Mouse (Mus musculus): ENCODE measurements around the gene Rarb. TPM values are rescaled to one million over a fixed set of nuclear protein-coding genes. Genes with fewer than 3 reads are reported as not detected.

The Rarb gene
- total RNA-seq, 2 experiments from 2014 or later: 21.4 to 23.0 TPM

DNA sequence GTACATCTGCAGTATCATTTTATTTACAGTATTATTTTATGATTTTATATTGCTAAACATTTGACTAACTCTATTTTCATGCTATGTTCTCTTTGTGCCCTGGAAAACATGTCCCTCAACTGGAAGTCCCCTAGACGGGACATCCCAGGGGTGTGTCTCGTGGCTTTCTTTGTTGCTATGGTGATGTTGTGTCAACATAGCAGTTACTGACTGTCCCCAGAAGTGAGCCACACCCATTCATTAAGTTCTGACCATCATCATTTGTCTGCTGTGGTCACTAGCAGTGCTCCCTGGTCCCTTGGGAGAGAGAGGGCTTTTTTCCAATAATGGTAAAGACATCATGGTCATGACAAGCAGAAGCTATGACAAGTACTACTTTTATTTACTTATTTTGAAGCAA, 274.0 kb downstream of the Rarb start:
- no peak for DNase-seq (ENCODE audit: low spot score in 2 of 2)

DNA sequence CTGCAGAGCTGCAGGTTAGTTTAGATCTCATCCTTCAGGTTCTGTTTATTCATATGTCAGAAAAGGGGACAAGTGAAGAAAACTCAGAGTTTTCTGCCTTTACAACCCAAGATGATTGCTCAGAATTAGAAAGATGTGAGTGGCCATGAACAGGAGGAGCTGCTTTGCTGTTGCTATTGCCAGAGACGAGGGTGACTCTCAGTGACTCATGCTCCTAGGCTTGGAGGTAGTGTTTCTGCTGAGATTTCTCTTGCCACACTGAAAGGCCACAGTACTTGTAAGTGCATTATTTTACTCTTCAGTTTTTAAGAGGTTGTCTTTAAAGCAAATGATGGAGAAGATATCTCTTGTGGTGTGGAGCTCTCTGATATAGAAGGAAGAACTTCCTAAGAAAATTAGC, 277.3 kb downstream of the Rarb start:
- DNase-seq (ENCODE audit: low spot score in 2 of 2): no peak

DNA sequence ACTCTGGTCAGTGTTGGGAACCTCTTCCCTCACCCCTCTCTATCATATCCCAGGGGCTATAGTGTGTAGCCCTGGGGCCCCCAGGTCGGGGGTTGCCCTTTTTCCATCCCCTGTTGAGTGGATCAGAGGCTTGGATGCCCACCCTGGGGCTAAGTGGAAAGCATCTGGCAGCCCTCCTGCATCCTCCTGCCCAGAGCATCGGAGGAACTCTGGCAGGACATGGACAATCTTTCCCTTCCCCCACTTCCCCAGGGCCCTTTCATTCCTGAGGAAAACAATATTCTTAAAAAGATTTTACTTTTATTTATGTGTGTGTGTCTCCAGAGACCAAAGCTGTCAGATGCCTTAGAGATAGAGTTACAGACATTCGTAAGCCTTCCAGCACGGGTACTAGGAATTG, 281.5 kb downstream of the Rarb start:
- DNase-seq (ENCODE audit: low spot score in 2 of 2): no peak

DNA sequence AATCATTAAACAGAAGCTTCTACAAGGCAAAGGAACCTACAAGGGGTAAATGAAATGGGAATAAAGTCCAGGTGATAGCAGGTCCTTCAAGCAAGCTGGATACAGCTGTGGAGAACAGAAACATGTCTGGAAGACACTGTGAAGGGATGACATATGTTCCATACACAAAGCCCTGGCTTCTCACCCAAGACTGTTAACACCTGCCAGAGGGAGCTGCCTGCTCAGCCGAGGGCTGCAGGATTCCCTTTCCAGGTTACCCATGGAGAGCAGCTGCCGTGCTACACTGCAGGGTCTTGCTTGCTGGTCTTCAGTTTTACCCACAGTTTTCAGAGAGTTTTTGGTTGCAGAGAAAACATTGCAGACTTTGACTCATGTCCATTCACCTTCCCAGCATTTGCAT, 290.3 kb downstream of the Rarb start:
- DNase-seq (ENCODE audit: low spot score in 2 of 2): no peak

DNA sequence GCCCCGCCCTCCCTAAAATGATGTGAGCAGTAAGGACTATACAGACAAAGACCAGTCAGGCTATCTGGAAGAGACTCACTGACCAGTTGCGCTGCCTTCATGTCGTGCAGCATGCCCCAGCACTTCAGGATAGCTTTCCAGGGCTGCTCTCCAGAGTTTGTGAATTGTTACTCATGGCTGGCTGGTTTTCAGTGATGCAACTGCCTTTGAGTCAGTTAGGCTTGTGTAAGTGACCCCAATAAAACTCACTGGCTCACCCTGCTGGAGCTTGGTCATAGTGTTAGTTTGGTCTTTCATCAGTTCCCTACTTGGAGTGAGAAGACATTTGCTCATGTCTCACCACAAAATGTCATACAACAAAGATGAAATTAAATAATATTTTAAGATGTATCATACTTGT, 292.8 kb downstream of the Rarb start:
- peak; percentile 5 to 10 for DNase-seq (ENCODE audit: low spot score in 2 of 2)

DNA sequence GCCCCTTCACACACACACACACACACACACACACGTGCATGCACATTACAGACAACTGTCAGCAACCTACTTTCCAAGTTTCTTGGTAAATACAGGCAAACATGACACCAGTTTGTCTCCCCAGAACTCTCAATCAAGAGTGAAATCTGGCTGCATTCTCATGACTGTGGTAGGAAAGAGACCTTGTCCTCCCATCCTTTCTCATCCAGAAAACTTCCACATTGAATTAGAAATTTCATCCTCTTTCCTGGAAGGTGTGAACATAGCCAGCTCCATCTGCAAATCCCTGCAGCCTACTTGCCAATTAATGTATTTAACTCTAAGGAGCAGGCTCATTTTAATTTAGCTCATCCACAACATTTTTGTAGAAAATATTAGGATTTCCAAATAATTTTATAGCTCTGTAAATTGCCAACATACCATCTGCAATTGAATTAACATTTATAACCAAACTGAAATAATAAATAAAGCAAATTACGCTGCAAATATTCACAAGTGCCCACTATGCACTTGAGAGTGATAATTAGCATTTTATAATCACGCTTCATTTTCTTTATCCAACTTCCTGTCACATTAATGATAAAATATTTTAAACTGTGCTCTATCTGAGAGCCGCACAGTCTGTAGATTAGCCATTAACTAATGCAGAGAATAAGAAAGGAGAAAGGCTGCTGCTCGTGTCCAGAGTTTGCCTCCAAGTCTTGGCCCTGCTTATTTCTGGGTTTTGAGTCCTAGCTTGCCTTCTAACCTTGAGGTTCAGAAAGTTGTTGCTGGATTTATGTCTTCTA, 293.6 kb downstream of the Rarb start:
- DNase-seq (ENCODE audit: low spot score in 2 of 2): no peak

DNA sequence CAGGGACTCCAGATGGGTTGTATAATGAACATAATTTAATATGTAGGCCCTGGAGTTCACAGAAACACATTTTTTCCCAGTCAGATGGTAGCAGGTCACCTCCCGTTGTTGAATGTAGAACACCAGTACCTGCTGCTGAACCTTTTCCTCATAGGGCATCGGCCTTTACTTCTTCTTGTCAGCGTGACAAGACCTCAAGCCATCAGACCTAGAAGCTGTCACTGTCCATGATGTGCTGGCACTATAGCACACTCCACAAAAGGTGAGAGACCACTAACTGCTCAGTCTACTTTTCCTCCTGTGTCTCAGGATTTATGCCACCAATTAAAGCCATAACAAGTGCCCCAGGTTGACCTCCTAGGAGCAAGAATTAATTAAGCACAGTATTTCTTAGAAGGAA, 296.1 kb downstream of the Rarb start:
- no peak for DNase-seq (ENCODE audit: low spot score in 2 of 2)

DNA sequence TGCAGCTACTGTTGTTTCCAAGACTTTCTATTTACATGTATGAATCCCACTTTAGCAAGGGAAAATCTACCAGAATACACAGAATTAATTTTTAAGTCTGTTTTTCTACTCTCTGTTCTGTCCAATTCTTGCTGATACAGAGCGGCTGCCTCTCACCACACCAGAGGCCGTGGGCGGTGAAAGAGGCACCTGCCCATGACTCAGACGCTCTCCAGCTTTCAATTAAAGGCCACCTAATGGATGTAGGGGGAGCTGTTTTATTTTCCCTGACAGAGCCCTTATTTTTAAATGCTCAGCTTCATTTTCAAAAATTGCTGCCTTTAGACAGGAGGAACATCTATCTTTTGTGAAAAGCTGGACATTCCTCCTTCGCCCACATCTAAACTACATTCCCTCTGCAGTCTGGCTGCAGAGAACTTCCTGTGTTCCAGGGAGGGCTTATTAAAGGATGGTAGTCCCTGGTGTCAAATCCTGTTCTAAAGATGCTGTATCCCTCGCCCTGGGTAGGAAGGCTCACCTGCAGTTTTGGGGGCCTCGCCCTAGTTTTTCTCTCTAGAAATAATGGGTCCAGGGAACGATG, 299.3 kb downstream of the Rarb start:
- DNase-seq (ENCODE audit: low spot score in 2 of 2): no peak

DNA sequence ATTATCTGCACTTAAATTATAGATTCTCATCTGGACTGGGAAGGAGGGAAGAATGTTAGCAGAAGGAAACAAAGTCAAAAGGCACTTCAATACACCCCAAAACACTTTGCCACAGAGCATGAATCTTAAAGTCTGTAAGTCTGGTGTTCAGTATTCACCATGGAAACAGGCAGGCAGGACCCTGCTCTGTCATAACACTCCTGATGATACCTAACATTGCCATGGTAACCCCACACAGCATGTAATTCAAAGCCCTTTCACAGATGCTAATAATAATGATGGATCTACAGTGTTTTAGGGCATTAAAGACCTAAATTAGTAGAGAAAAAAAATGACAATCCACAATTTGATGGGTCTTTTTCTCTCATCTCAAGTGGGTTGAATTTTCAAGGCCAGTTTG, 301.0 kb downstream of the Rarb start:
- DNase-seq (ENCODE audit: low spot score in 2 of 2): no peak

DNA sequence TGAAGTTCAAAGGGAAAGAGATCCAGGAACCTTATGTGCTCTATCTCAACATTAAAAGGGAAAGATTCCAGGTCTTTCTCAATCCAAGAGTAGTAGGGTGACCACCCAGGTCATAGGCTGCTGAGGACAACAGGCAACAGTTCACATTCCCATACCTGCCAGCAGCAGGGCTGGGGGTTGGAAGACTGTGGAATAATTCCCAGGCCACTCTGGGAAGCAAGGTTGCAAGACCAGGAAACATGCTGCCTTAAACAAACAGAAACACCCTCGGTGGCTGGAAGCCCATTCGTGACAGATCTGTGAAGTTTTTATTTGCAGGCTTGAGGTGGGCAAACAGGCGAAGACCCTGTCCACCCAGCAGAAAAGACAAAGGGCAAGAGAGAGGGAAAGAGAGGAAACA, 303.2 kb downstream of the Rarb start:
- no peak for DNase-seq (ENCODE audit: low spot score in 2 of 2)

DNA sequence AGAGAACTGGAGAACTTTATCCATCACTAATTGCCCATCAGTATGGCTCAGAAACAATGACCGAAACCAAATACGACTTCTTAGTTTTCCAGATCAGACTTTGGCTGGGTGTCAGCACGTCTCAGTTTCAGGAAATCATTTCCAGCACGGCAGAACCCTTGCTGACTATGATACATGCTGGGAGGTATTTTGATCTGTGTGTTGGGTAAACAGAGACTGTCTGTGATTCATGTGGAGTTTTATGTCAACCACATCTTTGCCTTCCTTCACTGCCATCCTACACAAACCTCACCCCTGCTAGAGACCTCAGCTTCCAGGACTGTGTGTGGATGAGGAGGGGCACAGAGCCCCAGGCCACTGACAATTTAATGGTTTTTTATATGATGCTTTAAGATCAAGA, 308.4 kb downstream of the Rarb start:
- DNase-seq (ENCODE audit: low spot score in 2 of 2): no peak

DNA sequence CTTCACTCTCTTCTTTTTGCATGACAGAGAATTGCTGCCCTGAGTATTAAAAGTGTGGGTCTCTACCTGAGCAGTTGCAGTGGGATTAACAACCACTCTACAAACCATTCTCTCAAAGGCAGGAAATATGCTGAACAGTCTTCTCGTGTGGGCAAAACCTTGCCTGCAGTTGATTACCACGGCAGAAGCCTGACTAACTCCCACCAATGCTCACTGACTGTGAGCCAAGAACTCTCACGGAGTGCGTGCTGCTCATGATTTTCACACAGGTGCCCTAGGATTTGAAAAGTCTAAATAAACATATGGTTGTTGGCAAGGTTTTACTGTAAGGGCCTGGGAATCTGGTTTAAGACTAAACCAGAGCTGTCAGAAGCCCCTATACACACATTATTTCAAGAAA, 309.1 kb downstream of the Rarb start:
- DNase-seq (ENCODE audit: low spot score in 2 of 2): no peak

DNA sequence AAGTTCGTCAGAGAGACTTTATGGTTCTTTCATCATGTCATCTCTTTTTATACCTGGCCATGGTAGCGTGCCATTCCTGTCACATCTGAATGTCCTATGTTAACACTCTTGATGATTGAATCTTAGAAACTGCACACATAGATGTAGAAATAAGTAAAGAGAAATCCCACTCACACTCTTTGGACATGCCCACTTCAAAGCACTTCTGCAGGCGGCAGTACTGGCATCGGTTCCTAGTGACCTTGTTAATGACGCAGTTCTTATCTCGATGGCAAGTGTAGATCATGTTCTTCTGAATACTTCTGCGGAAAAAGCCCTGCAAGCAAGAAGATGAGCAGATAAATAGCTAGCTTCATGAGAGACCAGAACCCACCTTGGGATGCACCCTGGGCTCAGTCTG, 310.2 kb downstream of the Rarb start:
- no peak for DNase-seq (ENCODE audit: low spot score in 2 of 2)

DNA sequence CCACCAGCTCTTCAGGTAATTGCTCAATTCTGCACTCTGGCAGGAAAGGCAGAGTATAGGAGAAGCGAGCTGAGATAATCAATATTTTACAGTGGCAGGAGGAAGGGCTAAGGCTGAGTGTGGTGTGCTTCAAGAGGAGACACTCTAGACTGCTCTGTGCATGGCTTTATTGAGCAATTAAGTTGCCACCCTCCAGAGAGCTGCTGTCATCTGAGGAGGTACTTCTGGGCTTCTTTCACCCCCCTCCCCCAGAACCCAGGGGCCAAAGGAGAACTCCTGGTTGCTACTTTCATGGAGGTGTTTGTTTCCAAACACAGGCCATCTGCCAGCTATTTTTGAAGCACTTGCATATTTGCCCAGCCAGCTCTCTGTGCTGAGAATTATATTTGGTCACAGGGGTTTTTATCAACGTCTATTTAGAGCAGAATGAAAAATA, 321.7 kb downstream of the Rarb start:
- no peak for DNase-seq (ENCODE audit: low spot score in 2 of 2)

DNA sequence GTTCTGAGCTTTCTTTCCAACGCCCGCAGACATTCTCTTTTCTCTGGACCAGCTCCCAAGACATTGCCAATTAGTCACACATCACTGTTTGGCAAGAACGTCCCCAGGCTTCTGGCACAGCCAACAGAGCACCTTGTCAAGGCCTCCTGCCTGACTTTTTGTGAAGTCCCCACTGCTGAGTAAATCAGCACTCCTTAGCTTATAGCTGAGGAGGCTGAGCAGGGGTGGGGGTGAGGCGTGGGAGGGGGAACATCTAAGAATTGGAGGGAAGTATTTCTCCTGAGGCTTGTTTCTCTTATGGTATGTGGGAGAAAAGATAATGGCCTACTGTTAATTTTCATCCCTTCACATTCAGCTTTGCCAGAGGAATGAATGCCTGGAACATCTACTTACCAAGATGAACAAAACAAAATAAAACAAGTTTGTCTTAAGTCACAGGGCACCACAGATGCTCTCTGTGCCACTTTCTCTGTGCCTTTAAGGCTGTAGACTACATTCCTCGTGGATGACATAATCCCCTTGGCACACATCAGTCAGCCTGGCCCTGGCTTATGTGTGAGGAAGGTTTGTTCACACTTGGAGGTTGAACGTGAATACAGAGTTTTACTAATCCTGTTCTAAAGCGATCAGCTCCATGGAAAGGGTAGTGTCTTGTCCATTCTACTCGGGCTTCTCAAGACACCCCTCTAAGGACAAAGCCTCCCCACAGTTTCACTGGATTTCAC, 335.1 kb downstream of the Rarb start:
- no peak for DNase-seq (ENCODE audit: low spot score in 2 of 2)

DNA sequence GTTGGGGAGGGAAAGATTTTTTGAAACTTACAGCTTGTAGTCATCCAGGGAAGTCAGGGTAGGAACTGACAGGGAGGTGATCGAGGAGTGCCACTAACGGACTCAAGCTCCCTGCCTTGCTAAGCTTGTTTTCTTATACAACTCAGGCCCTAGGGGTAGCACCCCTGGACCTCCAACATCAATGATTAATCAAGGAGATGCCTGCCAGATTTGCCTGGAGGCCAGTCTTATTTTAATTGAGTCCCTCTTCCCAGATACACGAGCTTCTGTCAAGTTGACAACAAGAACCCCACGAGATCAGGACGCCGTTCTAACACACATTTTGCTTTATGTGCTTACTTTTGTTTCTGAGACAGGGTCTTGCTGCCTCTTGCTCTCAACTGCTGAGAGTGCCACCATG, 338.3 kb downstream of the Rarb start:
- DNase-seq (ENCODE audit: low spot score in 2 of 2): no peak

DNA sequence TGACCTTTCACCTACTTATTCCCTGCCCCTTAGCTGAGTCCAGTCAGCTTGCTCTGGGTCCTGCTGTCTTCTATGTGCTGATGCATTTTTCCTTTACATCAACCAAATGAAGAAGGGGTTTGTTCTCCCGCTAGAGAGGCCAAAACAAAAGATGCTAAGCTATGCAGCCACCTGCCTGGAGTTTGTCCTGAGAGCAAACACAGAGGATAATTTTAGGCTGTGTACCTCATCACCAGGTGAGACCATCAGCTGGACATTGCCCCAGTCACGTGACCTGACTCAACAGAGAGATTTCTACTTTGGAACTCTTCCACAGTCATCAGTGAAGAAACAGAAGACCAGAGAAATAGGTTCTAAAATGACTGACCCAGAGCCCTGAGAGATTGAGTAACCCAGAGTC, 339.4 kb downstream of the Rarb start:
- DNase-seq (ENCODE audit: low spot score in 2 of 2): no peak

DNA sequence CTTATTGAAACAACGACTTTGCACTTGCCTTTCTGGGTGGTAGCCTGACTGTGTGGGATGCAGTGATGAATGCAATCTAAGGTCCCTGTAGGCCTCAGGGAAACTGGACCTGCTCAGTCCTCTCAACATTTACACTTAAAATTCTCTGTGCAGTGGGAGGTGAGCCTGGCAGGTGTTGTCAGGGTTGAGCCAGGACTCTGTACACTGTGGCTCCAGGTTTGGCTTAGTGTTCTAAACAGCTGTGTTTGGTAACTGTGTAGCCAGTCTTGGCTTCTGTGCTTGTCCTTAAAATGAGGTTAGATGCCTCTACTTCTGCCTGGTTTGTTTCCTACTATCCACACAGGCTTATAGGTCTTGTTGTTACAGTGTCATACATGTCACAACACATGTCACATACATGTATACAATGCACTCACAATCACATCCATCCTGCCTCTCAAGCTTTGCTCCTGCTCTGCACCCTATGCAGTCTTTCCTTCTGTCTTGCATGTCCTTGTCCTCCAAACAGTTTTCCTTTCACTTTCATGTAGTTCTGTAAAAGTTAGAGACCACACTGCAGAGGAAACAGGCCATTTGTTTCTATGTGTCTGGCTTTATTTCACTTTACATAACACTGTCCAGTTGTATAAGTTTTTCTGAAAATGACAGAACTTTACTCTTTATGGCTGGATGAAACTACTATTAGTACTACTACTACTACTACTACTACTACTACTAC, 340.2 kb downstream of the Rarb start:
- no peak for DNase-seq (ENCODE audit: low spot score in 2 of 2)

DNA sequence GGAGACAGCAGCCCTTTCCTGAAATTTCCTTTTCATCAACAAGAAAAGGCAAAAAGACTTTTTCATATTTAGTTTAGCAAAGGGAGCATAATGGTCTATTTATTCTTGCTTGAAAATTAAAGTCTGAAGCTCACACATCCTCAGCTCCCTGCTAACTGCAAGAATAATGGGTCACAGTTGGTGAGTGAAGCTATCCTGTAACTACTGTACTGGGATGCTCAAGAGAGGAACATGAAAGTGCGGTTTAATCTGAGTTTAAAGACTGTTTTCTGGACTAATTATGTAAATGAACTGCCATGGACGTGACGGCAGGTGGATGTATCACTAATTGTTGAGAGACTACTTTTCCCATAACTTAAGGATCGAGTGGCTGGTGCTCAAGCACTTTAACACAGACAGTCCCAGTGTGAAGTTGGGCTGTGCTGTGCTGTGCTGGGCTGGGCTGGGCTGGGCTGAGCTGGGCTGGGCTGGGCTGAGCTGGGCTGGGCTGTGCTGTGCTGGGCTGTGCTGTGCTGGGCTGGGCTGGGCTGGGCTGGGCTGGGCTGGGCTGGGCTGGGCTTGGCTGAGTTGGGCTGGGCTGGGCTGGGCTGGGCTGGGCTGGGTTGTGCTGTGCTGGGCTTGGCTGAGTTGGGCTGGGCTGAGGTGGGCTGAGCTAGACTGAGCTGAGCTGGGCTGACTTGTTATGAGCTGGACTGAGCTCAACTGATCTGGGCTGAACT, 370.5 kb downstream of the Rarb start:
- no peak for DNase-seq (ENCODE audit: low spot score in 2 of 2)

DNA sequence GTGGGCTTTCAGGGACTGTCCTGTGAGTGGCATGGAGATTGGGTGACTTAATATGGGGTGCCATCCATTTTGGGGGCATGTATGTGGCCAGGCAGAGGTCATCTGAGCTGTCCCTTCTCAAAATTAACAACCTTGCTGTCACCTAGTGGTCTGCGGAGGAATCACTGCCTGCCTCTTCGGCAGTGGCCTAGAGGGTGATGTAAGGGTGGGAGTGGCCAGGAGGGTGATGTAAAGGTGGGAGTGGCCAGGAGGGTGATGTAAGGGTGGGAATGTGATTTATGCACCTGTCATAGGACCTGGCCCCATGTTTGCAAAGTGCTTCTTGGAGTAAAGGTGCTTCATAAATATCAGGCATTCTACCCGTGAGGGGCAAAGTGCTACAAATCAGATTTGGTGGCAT, 371.4 kb downstream of the Rarb start:
- DNase-seq (ENCODE audit: low spot score in 2 of 2): no peak

DNA sequence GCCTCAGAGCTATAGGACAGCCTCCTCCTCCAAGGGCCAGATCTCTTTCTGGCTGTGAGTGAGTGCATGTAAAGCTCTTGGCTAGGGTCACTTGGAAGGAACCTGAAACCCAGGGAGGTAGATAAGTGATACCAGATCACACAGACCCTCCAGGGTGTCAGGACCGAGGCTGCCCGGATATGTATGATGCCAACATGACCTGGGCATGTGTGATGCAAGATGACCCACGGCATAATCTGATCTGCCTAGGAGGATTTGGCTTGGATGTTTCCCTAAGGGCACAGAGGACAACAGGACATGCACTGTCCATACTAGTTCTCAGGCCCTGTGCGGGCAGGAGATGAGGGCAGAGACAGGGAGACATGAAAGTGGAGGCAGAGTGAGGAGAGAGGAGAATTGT, 374.1 kb downstream of the Rarb start:
- DNase-seq (ENCODE audit: low spot score in 2 of 2): no peak

All from adrenal gland, postnatal 4 days (tissue).